Mouse (Mus musculus) olfactory bulb, adult 2 months (tissue): ENCODE results near the gene Ppm1m.

Experiments used
- CTCF ChIP-seq: fragments of 200-500 bp; IDR thresholded peaks from 2 replicates; pipeline ENCODE4 v1.5.1; 2012; ENCODE audit warnings: low read depth, mild to moderate bottlenecking, low read length, moderate library complexity; ENCODE audit not compliant: insufficient read depth
- POLR2A ChIP-seq: fragments of 200-500 bp; IDR thresholded peaks from 2 replicates; pipeline ENCODE4 v1.6.1; 2012; ENCODE audit warnings: mild to moderate bottlenecking, low read depth, low read length, moderate library complexity; ENCODE audit not compliant: insufficient read depth

DNA sequence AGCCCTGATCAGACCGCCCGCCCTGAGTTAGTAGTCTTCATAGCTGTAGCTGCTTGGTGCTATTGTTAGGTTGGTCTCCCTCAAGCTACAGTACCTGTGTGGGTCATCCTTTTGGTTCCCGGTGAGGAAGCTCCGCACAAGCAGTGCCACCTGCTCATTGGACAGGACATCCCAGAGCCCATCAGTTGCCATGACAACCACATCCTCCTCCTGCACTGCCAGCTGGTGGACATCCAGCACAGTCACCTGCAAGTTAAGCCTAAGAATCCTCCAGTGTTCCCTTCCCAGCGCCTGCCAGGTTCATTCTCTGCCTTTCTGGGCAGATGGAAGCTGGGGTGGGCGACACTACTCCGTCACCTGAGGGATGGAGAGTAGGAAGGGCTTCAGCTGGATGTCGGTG is 3.9 kb downstream of the Ppm1m start:
- TF ChIP-seq CTCF (no peak), POLR2A (no peak)
